Mouse (Mus musculus): ENCODE data around the gene Tmem52b.

DNA sequence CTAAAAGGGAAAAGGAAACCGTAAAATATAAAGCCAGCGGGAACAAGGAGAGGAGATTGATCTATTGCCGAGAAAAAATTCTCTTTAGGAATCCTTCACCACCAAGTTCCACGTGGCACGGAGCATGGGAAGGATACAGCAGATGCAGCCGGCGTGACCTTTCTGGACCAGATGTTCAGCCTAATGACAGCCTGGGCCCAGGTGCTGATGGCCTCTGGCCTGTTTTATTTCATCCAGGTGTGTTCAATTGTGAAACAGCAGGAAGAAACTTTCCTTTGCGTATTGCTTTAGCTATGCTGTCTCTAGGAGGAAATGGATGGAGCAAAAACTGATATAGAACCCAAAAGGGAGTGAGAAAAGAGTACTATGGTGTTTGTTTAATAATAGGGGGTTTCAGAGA, 513 bp downstream of the Tmem52b start:
- TF ChIP-seq CTCF (IDR thresholded peaks at IDR 0.05; ENCODE audit: low read depth): no peak
- no peak for TF ChIP-seq EP300 (IDR thresholded peaks at IDR 0.05; ENCODE audit: low read depth)

Measured in liver, embryonic 14.5 days (tissue).